Mouse (Mus musculus): ENCODE measurements around the gene Irf2.

GRCm38 (mm10) chr8:46751151-46751550 is 11.6 kb downstream of the Irf2 start:
- TF ChIP-seq CTCF (IDR thresholded peaks at IDR 0.05; ENCODE audit: borderline replicate concordance, insufficient read depth, low read length), result no peak
- no peak for TF ChIP-seq POLR2A (IDR thresholded peaks at IDR 0.05; ENCODE audit: low read depth, low read length)
